Mouse (Mus musculus) kidney, postnatal 0 days (tissue): ENCODE measurements around the gene Myo18a. TPM values are rescaled to one million over a fixed set of nuclear protein-coding genes. Genes with fewer than 3 reads are reported as not detected.

Experiments
- ATAC-seq: fragments of 200-750 bp; cut with Nextera tagmentation; replicated peaks from 2 replicates; pipeline ENCODE4 v1.8.0; 2017; ENCODE audit warnings: low read depth, moderate number of reproducible peaks, moderate TSS enrichment, moderate library complexity; ENCODE audit not compliant: low FRiP score
- DNase-seq: peaks from one replicate; pipeline ENCODE4 v3.0.0-alpha.2; 2016; ENCODE audit warnings: low spot score
- H3K27ac ChIP-seq: fragments of 300-500 bp; sonication (generic); 2 replicates; pipeline ENCODE4 v1.5.1; 2014; ENCODE audit warnings: mild to moderate bottlenecking
- H3K27me3 ChIP-seq: fragments of 300-500 bp; sonication (generic); 2 replicates; pipeline ENCODE4 v1.6.1; 2014; ENCODE audit warnings: low read length, mixed read lengths; ENCODE audit not compliant: insufficient read depth
- H3K36me3 ChIP-seq: fragments of 300-500 bp; sonication (generic); 2 replicates; pipeline ENCODE4 v1.6.1; 2014; ENCODE audit warnings: low read length, mixed read lengths; ENCODE audit not compliant: insufficient read depth
- H3K4me1 ChIP-seq: fragments of 300-500 bp; sonication (generic); replicated peaks from 2 replicates; pipeline ENCODE4 v1.6.1; 2014; ENCODE audit warnings: antibody characterized with exemption, low read length, mixed read lengths; ENCODE audit not compliant: insufficient read depth
- H3K4me2 ChIP-seq: fragments of 300-500 bp; sonication (generic); 2 replicates; pipeline ENCODE4 v1.6.1; 2014; ENCODE audit warnings: mild to moderate bottlenecking, low read length, moderate library complexity, mixed read lengths
- H3K4me3 ChIP-seq: fragments of 300-500 bp; sonication (generic); replicated peaks from 2 replicates; pipeline ENCODE4 v1.5.1; 2014; ENCODE audit warnings: low read depth, low read length
- H3K9ac ChIP-seq: fragments of 300-500 bp; sonication (generic); 2 replicates; pipeline ENCODE4 v1.6.1; 2014; ENCODE audit warnings: low read depth, low read length
- H3K9me3 ChIP-seq: fragments of 300-500 bp; sonication (generic); replicated peaks from 2 replicates; pipeline ENCODE4 v1.6.1; 2016; ENCODE audit warnings: low read length, inconsistent platforms, mixed read lengths
- CTCF ChIP-seq: IDR thresholded peaks from 2 replicates; pipeline ENCODE4 v1.5.1; 2016; ENCODE audit warnings: antibody characterized with exemption, low read depth, mild to moderate bottlenecking, moderate library complexity
- WGBS: fragments of 180-500 bp; shearing (Covaris S2); extraction: QIAGEN DNeasy Blood & Tissue Kit; methylation state at CpG from one replicate; pipeline ENCODE4 v1.1.7; 2014; 5-methylcytosine and 5-hydroxymethylcytosine counted together
- polyA plus RNA-seq: library from polyadenylated mRNA; unstranded; fragments of >200 nt; fragmentation: Nextera tagmentation; extraction: Ambion mirVana; gene quantifications from 2 replicates; pipeline ENCODE4 v1.2.1, GENCODE M21; 2015

Gene Myo18a
- polyA plus RNA-seq, 1 experiment from 2014 or later: 26.5 TPM

- no peak for DNase-seq
- Histone ChIP-seq H3K27ac (peak overlapping the region; percentile 67), H3K9me3 (no peaks in the 10 kb centered on the region), H3K36me3 (peaks cover 47% of the 10 kb centered on the region; the same call in 1 of the 2 replicates), H3K27me3 (no peaks in the 10 kb centered on the region), H3K4me3 (no peak overlapping the region), H3K4me2 (no peak overlapping the region), H3K9ac (0 out of 2 replicates have a peak overlapping the region, but pooled peaks have one; percentile 18), H3K4me1 (no peaks in the 10 kb centered on the region)
- no peak for ATAC-seq
- no peak for TF ChIP-seq CTCF
- 87% methylated on average over 5 of the region's 5 CpGs for WGBS
Measured at GRCm38 (mm10) chr11:77836290-77836689, 73.2 kb downstream of the Myo18a start.

- 0 out of 2 replicates have a peak overlapping the region, but pooled peaks have one; percentile 18 for H3K9ac ChIP-seq
- H3K27ac ChIP-seq: peak overlapping the region; percentile 67
- H3K27me3 ChIP-seq: no peaks in the 10 kb centered on the region
- no peak overlapping the region for H3K4me2 ChIP-seq
- no peak overlapping the region for H3K4me3 ChIP-seq
- no peaks in the 10 kb centered on the region for H3K4me1 ChIP-seq
- DNase-seq: no peak
- peaks cover 52% of the 10 kb centered on the region; the same call in 1 of the 2 replicates for H3K36me3 ChIP-seq
- WGBS: 58% methylated on average over 4 of the region's 4 CpGs
- ATAC-seq: 0 out of 2 replicates have a peak, but pooled peaks have one; percentile 17
- TF ChIP-seq CTCF: no peak
- no peaks in the 10 kb centered on the region for H3K9me3 ChIP-seq
Measured at GRCm38 (mm10) chr11:77836751-77837150, 73.7 kb downstream of the Myo18a start.

- no peak for DNase-seq
- no peak for ATAC-seq
- Histone ChIP-seq H3K36me3 (peaks cover 54% of the 10 kb centered on the region; the same call in 1 of the 2 replicates), H3K4me3 (no peak overlapping the region), H3K9ac (no peak overlapping the region), H3K27me3 (no peaks in the 10 kb centered on the region), H3K4me2 (no peak overlapping the region), H3K9me3 (no peaks in the 10 kb centered on the region), H3K4me1 (no peaks in the 10 kb centered on the region), H3K27ac (no peak overlapping the region)
- no peak for TF ChIP-seq CTCF
- 86% methylated on average over 5 of the region's 5 CpGs for WGBS
Measured at GRCm38 (mm10) chr11:77837856-77838255, 74.8 kb downstream of the Myo18a start.

GRCm38 (mm10) chr11:77840523-77841245, 77.6 kb downstream of the Myo18a start:
- ATAC-seq: no peak; the same call in 1 of the 2 replicates

GRCm38 (mm10) chr11:77843068-77843905, 80.2 kb downstream of the Myo18a start:
- Histone ChIP-seq H3K4me3 (no peak overlapping the region), H3K9me3 (no peaks in the 10 kb centered on the region), H3K27ac (no peak overlapping the region), H3K36me3 (peaks cover 67% of the 10 kb centered on the region), H3K9ac (no peak overlapping the region), H3K27me3 (no peaks in the 10 kb centered on the region), H3K4me1 (no peaks in the 10 kb centered on the region), H3K4me2 (no peak overlapping the region)
- DNase-seq: no peak
- no peak for TF ChIP-seq CTCF
- ATAC-seq: no peak
- WGBS: 89% methylated on average over 21 of the region's 21 CpGs

More at GRCm38 (mm10) chr11:77840523-77841245, 77.6 kb downstream of the Myo18a start:
- no peaks in the 10 kb centered on the region for H3K4me1 ChIP-seq
- H3K27ac ChIP-seq: no peak overlapping the region
- TF ChIP-seq CTCF: no peak
- H3K27me3 ChIP-seq: no peaks in the 10 kb centered on the region
- H3K4me2 ChIP-seq: no peak overlapping the region
- DNase-seq: peak; percentile 62
- WGBS: 52% methylated on average over 16 of the region's 16 CpGs
- H3K36me3 ChIP-seq: peaks cover 64% of the 10 kb centered on the region
- no peak overlapping the region for H3K9ac ChIP-seq
- H3K4me3 ChIP-seq: no peak overlapping the region
- no peaks in the 10 kb centered on the region for H3K9me3 ChIP-seq

- ATAC-seq: no peak
- no peak for TF ChIP-seq CTCF
- H3K4me1 ChIP-seq: no peaks in the 10 kb centered on the region
- no peak overlapping the region for H3K9ac ChIP-seq
- H3K27me3 ChIP-seq: no peaks in the 10 kb centered on the region
- H3K27ac ChIP-seq: no peak overlapping the region
- H3K4me2 ChIP-seq: no peak overlapping the region
- 59% methylated on average over 4 of the region's 4 CpGs for WGBS
- peaks cover 64% of the 10 kb centered on the region for H3K36me3 ChIP-seq
- H3K4me3 ChIP-seq: no peak overlapping the region
- no peaks in the 10 kb centered on the region for H3K9me3 ChIP-seq
- no peak for DNase-seq
Measured at GRCm38 (mm10) chr11:77843906-77844200, 80.8 kb downstream of the Myo18a start.
